Mouse (Mus musculus) lung, postnatal 0 days (tissue): ENCODE results near the gene Kcna7.

Source experiments
- CTCF ChIP-seq: IDR thresholded peaks from 2 replicates; pipeline ENCODE4 v1.5.1; 2016; ENCODE audit warnings: antibody characterized with exemption, mild to moderate bottlenecking
- EP300 ChIP-seq: IDR thresholded peaks from 2 replicates; pipeline ENCODE4 v1.6.1; 2016; ENCODE audit warnings: antibody characterized with exemption, mild to moderate bottlenecking, control low read depth

DNA sequence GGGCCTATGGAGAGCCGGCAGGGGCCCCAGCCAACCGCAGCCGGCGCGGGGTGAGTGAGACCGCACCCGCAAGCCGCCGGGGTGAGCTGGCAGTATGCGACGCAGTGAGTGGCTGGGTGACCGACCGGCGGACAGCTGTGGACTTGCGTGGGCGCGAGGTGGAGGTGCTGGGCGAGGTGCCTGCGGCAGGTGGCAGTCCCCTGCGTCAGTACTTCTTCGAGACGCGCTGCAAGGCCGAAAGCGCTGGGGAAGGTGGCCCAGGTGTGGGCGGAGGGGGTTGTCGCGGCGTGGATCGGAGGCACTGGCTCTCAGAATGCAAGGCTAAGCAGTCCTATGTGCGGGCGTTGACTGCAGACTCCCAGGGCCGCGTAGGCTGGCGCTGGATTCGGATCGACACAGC, 10.2 kb downstream of the Kcna7 start:
- TF ChIP-seq EP300 (no peak), CTCF (no peak)
